Mouse (Mus musculus) spleen, adult 12 weeks (tissue): Measurements from ENCODE around the gene Tbcc.

Source experiments
- DNase-seq: peaks from one replicate; pipeline ENCODE4 v3.0.0; 2022; ENCODE audit warnings: low spot score

The Tbcc gene

GRCm38 (mm10) chr17:46870204-46870798, 20.2 kb upstream of the Tbcc start:
- no peak for DNase-seq

- DNase-seq: no peak
Observed at GRCm38 (mm10) chr17:46870913-46871312, 19.6 kb upstream of the Tbcc start.

DNA sequence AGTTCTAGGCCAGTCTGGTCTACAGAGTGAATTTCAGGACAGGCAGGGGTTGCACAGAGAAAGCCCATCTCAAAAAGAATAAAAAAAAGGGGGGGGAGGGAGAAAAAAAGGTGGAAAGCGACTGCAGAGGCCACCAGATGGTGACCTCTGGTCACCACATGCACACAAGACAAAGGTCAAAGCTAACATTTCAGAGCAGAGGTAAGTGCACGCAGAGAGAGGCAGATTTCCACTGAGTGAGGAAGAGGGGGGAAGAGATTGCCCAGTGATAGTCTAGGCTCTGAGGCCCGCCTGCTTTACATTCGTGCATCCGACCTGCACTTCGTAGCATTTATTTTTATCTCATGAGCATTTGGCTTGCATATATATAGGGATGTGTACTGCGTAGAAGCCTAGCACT, 17.7 kb upstream of the Tbcc start:
- no peak for DNase-seq

- no peak for DNase-seq
Observed at GRCm38 (mm10) chr17:46874133-46874532, 16.4 kb upstream of the Tbcc start.

DNA sequence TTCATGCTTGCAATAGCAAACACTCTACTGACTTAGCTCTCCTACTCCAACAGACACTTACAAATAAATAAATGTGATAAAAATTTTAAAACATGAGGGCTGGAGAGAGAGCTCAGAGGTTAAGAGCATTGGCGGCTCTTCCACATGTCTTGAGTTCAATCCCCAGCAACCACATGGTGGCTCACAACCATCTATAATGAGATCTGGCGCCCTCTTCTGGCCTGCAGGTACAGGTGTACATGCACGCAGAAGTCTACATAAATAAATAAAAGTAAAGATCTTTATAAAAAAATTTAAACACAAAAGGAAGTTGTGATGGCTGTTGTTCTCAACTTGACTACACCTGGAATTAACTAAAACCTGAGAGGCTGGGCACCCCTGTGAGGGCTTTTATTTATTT, 14.9 kb upstream of the Tbcc start:
- no peak for DNase-seq

GRCm38 (mm10) chr17:46876371-46876950, 14.0 kb upstream of the Tbcc start:
- no peak for DNase-seq

GRCm38 (mm10) chr17:46877061-46877460, 13.4 kb upstream of the Tbcc start:
- DNase-seq: no peak

GRCm38 (mm10) chr17:46879841-46880311, 10.6 kb upstream of the Tbcc start:
- no peak for DNase-seq

DNA sequence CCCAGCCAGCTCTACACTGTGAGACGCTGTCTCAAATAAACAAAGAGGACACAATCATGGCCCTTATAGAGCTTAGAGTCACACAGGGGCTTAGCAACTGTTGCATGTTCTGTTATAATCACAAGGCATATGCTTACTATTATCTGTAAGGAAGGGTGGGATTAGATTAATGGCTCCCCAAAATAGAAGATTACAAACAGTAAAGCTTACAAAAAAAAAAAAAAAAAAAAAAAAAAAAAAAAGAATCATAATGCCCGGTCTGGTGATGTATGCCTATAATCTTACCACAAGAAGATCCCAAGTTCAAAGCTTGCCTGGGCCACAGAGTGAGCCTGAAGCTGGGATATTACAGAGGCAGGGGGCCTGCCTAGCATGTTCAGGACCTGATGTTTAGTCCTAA, 10.2 kb upstream of the Tbcc start:
- no peak for DNase-seq

- no peak for DNase-seq
Observed at GRCm38 (mm10) chr17:46881728-46882127, 8.8 kb upstream of the Tbcc start.

- DNase-seq: no peak
Observed at GRCm38 (mm10) chr17:46883107-46883506, 7.4 kb upstream of the Tbcc start.

GRCm38 (mm10) chr17:46884766-46885165, 5.7 kb upstream of the Tbcc start:
- no peak for DNase-seq

DNA sequence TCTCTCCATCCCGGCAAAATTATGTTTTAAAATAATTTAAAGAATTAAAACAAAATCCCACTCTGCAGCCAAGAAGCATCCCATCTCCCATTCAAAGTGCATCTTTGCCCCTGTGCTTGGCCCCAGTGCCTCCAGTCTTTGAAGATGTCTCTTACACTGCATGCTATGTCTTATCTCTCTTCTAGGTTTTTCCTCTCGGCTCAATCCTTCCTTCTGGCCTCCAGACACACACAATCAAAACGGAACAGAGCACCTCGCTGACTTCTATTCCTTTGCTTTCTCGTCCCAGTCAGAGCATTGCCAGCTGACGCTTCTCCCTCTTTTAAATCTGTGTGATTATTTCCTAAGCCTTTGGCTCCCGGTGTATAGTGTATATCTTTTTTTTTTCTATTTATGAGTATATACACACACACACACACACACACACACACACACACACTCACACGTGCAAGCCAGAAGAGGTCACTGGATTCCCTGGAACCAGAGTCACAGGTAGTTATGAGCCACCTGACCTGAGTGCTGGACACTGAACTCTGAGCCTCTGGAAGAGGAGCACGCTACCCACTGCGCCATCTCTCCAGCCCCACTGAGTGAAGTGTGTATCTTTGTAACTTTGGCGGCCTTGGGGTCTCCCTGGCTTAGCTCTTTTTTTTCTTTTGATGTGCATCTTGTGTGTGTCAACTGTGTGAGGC, 5.1 kb upstream of the Tbcc start:
- DNase-seq: no peak

DNA sequence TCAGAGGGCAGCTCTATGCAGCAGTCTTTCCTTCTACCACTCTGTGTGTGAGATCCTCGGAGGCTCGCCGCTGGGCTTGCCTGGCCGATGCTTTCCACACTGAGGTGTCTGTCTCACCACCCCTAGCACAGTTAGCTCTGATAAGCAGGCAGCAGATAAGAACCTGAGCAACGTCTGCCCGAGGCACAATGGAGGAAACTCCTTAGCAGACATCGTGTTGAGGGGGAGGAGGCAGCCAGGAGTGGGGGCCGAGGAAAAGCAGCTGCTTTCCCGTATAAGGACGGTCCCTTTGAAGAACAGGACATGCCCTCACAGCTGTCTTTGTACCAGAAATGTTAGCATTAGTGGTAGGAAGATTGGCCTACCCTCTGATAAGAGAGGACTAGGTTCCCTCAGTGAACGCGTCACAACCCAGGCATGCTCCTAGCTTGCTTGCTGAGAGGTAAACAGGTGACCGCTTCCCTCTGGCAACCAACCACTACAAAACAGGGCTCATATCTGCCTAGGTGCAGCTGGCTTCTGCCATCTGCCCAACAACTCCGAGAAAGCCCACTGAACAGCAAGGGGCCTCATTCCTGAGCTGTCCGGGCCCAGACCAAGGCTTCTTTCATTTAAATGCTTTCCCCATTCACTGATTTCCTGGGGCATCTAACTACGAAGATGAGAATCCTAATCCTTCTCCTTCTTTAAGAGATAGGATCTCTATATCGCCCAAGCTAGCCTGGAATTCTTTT, 4.4 kb upstream of the Tbcc start:
- DNase-seq: no peak

- no peak for DNase-seq
Observed at GRCm38 (mm10) chr17:46888511-46889212, 1.8 kb upstream of the Tbcc start.

GRCm38 (mm10) chr17:46889450-46890084, 917 bp upstream of the Tbcc start:
- peak; percentile 40 for DNase-seq

- DNase-seq: no peak
Observed at GRCm38 (mm10) chr17:46890843-46891594, 535 bp downstream of the Tbcc start.

- no peak for DNase-seq
Observed at GRCm38 (mm10) chr17:46895426-46895825, 4.9 kb downstream of the Tbcc start.

GRCm38 (mm10) chr17:46897221-46897950, 6.9 kb downstream of the Tbcc start:
- DNase-seq: no peak

GRCm38 (mm10) chr17:46900941-46901340, 10.5 kb downstream of the Tbcc start:
- no peak for DNase-seq
